Mouse (Mus musculus) CH12.LX (cell line): ENCODE measurements at regions not wholly inside any gene's neighbourhood (a gene's known extent, or its start where the extent isn't known, plus 50 kb on each side); places are given as distances from the start of the nearest gene placed in this dataset.

Experiments
- DNase-seq: peaks from one replicate; pipeline ENCODE4 v3.0.0-alpha.2; 2013; ENCODE audit errors: extremely low read depth
- H3K27ac ChIP-seq: 2 replicates; pipeline ENCODE4 v1.5.1; 2012; ENCODE audit warnings: low read depth, mild to moderate bottlenecking, control low read depth, moderate library complexity; ENCODE audit not compliant: insufficient read depth
- H3K27me3 ChIP-seq: replicated peaks from 2 replicates; pipeline ENCODE3; 2012; ENCODE audit warnings: inconsistent platforms
- H3K36me3 ChIP-seq, 2 experiments: replicated peaks in 1 of 2; 2 replicates each; pipeline versions ENCODE3 to v1.6.1; 2012; ENCODE audit warnings: inconsistent platforms in 1 of 2, low read length in 1 of 2, mild to moderate bottlenecking in 1 of 2, mixed read lengths in 1 of 2, moderate library complexity in 1 of 2; ENCODE audit not compliant: control insufficient read depth in 1 of 2, insufficient read depth in 1 of 2
- H3K4me1 ChIP-seq, 2 experiments: 2 replicates each; pipeline ENCODE4 v1.6.1; 2012; ENCODE audit warnings: inconsistent platforms in 1 of 2, moderate library complexity in 1 of 2; ENCODE audit not compliant: insufficient read depth in 2 of 2, control insufficient read depth in 1 of 2
- H3K4me2 ChIP-seq: 2 replicates; pipeline ENCODE4 v1.6.1; 2012; ENCODE audit warnings: low read depth, mild to moderate bottlenecking, control low read depth; ENCODE audit not compliant: poor library complexity, insufficient read depth, severe bottlenecking
- H3K4me3 ChIP-seq, 3 experiments: fragments of 150-350 bp in 1 of 3; sonication (generic) in 1 of 3; replicated peaks in 1 of 3; 2 replicates each; pipeline versions ENCODE3 to v1.5.1; 2011 to 2012; ENCODE audit warnings: low read depth in 2 of 3, low read length in 2 of 3, mild to moderate bottlenecking in 2 of 3, moderate library complexity in 2 of 3, control low read depth in 1 of 3, improper control_type of control experiment in 1 of 3, inconsistent platforms in 1 of 3, mixed read lengths in 1 of 3; ENCODE audit not compliant: poor library complexity in 1 of 3
- H3K79me2 ChIP-seq: replicated peaks from 2 replicates; pipeline ENCODE4 v1.6.1; 2012; ENCODE audit warnings: mild to moderate bottlenecking, moderate library complexity; ENCODE audit not compliant: control insufficient read depth, poor library complexity, insufficient read depth, severe bottlenecking; ENCODE audit errors: extremely low read depth
- H3K9ac ChIP-seq: 2 replicates; pipeline ENCODE4 v1.6.1; 2012; ENCODE audit warnings: low read depth, mild to moderate bottlenecking, control low read depth, moderate library complexity; ENCODE audit not compliant: insufficient read depth
- H3K9me3 ChIP-seq: replicated peaks from 2 replicates; pipeline ENCODE3; 2012; ENCODE audit warnings: low read length, inconsistent platforms, mixed read lengths
- CHD1 ChIP-seq: IDR thresholded peaks from 2 replicates; pipeline ENCODE4 v1.6.1; 2012; ENCODE audit warnings: low read depth, low read length, improper control_type of control experiment, inconsistent platforms
- CTCF ChIP-seq, 2 experiments: IDR thresholded peaks in 1 of 2; conservative IDR thresholded peaks in 1 of 2; 2 replicates each; pipeline ENCODE4 v1.5.1; 2011 to 2012; ENCODE audit warnings: low read depth in 2 of 2, low read length in 2 of 2, improper control_type of control experiment in 1 of 2, inconsistent platforms in 1 of 2, mild to moderate bottlenecking in 1 of 2, moderate library complexity in 1 of 2
- E2F4 ChIP-seq: IDR thresholded peaks from 2 replicates; pipeline ENCODE4 v1.6.1; 2011; ENCODE audit warnings: low read depth, low read length, improper control_type of control experiment; ENCODE audit not compliant: insufficient replicate concordance
- ELF1 ChIP-seq: IDR thresholded peaks from 2 replicates; pipeline ENCODE4 v1.6.1; 2014; ENCODE audit warnings: low read depth, mild to moderate bottlenecking, inconsistent platforms, low read length, improper control_type of control experiment
- GABPA ChIP-seq: IDR thresholded peaks from 2 replicates; pipeline ENCODE4 v1.6.1; 2012; ENCODE audit warnings: low read depth, low read length, improper control_type of control experiment, inconsistent platforms; ENCODE audit not compliant: insufficient replicate concordance
- IRF4 ChIP-seq: IDR thresholded peaks from 2 replicates; pipeline ENCODE4 v1.6.1; 2014; ENCODE audit warnings: low read depth, mild to moderate bottlenecking, inconsistent platforms, low read length, improper control_type of control experiment
- JUN ChIP-seq: IDR thresholded peaks from 2 replicates; pipeline ENCODE4 v1.6.1; 2011; ENCODE audit warnings: low read depth, mild to moderate bottlenecking, low read length, improper control_type of control experiment, moderate library complexity; ENCODE audit not compliant: insufficient read depth
- JUND ChIP-seq: conservative IDR thresholded peaks from 2 replicates; pipeline ENCODE4 v1.6.1; 2011; ENCODE audit warnings: low read depth, low read length, improper control_type of control experiment
- KAT2A ChIP-seq: IDR thresholded peaks from 2 replicates; pipeline ENCODE4 v1.6.1; 2012; ENCODE audit warnings: low read length, improper control_type of control experiment, inconsistent platforms; ENCODE audit not compliant: insufficient replicate concordance
- MAFK ChIP-seq: IDR thresholded peaks from 2 replicates; pipeline ENCODE4 v1.6.1; 2011; ENCODE audit warnings: low read length, improper control_type of control experiment; ENCODE audit not compliant: insufficient replicate concordance
- MAZ ChIP-seq: IDR thresholded peaks from 2 replicates; pipeline ENCODE4 v1.6.1; 2012; ENCODE audit warnings: low read depth, mild to moderate bottlenecking, inconsistent platforms, low read length, improper control_type of control experiment, moderate library complexity
- MYC ChIP-seq: IDR thresholded peaks from 2 replicates; pipeline ENCODE4 v1.6.1; 2011; ENCODE audit warnings: low read depth, mild to moderate bottlenecking, improper control_type of control experiment, low read length
- NELFE ChIP-seq: IDR thresholded peaks from 2 replicates; pipeline ENCODE4 v1.6.1; 2011; ENCODE audit warnings: low read depth, low read length, improper control_type of control experiment
- NRF1 ChIP-seq: IDR thresholded peaks from 2 replicates; pipeline ENCODE4 v1.6.1; 2014; ENCODE audit warnings: low read depth, mild to moderate bottlenecking, inconsistent platforms, low read length, improper control_type of control experiment, moderate library complexity
- PAX5 ChIP-seq: IDR thresholded peaks from 2 replicates; pipeline ENCODE4 v1.6.1; 2012; ENCODE audit warnings: low read length, inconsistent platforms, mixed read lengths
- POLR2AphosphoS2 ChIP-seq: IDR thresholded peaks from 2 replicates; pipeline ENCODE4 v1.6.1; 2011; ENCODE audit warnings: low read depth, low read length, improper control_type of control experiment
- RAD21 ChIP-seq: IDR thresholded peaks from 2 replicates; pipeline ENCODE4 v1.6.1; 2011; ENCODE audit warnings: low read depth, mild to moderate bottlenecking, low read length, improper control_type of control experiment, moderate library complexity
- SIN3A ChIP-seq: IDR thresholded peaks from 2 replicates; pipeline ENCODE4 v1.6.1; 2012; ENCODE audit warnings: low read length, improper control_type of control experiment, inconsistent platforms
- SMC3 ChIP-seq: IDR thresholded peaks from 2 replicates; pipeline ENCODE4 v1.6.1; 2011; ENCODE audit warnings: low read depth, low read length, improper control_type of control experiment
- TBP ChIP-seq: conservative IDR thresholded peaks from 2 replicates; pipeline ENCODE4 v1.6.1; 2011; ENCODE audit warnings: low read depth, low read length, improper control_type of control experiment
- ZC3H11A ChIP-seq: IDR thresholded peaks from 2 replicates; pipeline ENCODE4 v1.6.1; 2012; ENCODE audit warnings: low read depth, mild to moderate bottlenecking, inconsistent platforms, low read length, improper control_type of control experiment
- ZMIZ1 ChIP-seq: IDR thresholded peaks from 2 replicates; pipeline ENCODE4 v1.6.1; 2012; ENCODE audit warnings: low read depth, mild to moderate bottlenecking, inconsistent platforms, low read length, improper control_type of control experiment
- ZNF384 ChIP-seq: IDR thresholded peaks from 2 replicates; pipeline ENCODE4 v1.6.1; 2012; ENCODE audit warnings: low read depth, low read length, improper control_type of control experiment, inconsistent platforms
- dilution Hi-C: fragments of 300-500 bp; cut with MboI; formaldehyde crosslinking; loops from 2 replicates; pipeline ENCODE4 v1.14.3; 2020; ENCODE audit warnings: low sequenced_read_pairs; ENCODE audit not compliant: extremely low pct_unique_long_range_greater_than_20kb, extremely low pct_ligation_motif_present
- in situ Hi-C: fragments of 300-500 bp; cut with MboI; formaldehyde crosslinking; loops from 3 replicates; pipeline ENCODE4 v1.14.3; 2019; ENCODE audit warnings: low sequenced_read_pairs, low pct_ligation_motif_present, low pct_unique_long_range_greater_than_20kb, mixed read lengths

DNA sequence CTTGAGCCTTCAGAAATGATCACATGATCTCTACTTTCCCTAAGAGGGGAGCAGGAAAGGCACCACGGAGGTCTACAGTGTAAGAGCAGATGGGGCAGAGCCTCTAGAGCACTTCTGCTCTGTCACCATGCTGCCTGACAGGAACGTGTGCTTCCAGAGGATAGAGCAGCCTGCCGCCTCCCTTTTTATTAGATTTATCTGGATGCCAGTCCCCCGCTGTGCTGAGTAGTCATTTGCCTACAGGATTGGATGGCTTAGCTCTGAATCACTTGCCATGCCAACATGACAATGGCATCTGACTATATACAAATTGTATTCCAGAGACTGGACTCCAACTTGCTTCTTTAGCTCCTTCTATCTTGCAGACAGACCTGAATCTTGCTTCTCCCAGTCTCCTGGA, 234.2 kb upstream of the Rbfox1 start:
- Histone ChIP-seq H3K4me3 (no peak overlapping the region), H3K4me1 (no peaks in the 10 kb centered on the region), H3K27ac (no peak overlapping the region), H3K4me2 (no peak overlapping the region), H3K79me2 (no peaks in the 10 kb centered on the region), H3K27me3 (peaks cover 64% of the 10 kb centered on the region), H3K9me3 (no peaks in the 10 kb centered on the region), H3K36me3 (no peaks in the 10 kb centered on the region), H3K9ac (no peak overlapping the region)
- in situ Hi-C loops = no loop called here
- dilution Hi-C loops = no loop called here
- DNase-seq = no peak
- TF ChIP-seq SIN3A (no peak), JUND (no peak), MYC (no peak), ZNF384 (no peak), RAD21 (no peak), MAFK (no peak), SMC3 (no peak), ELF1 (no peak), CTCF (conservative IDR thresholded peaks at IDR 0.05 in 1 of 2, IDR thresholded peaks at IDR 0.05 in 1 of 2; ENCODE audit: low read depth in 2 of 2, low read length in 2 of 2) (no peak), KAT2A (no peak), ZMIZ1 (no peak), PAX5 (no peak), NRF1 (no peak), ZC3H11A (no peak)

DNA sequence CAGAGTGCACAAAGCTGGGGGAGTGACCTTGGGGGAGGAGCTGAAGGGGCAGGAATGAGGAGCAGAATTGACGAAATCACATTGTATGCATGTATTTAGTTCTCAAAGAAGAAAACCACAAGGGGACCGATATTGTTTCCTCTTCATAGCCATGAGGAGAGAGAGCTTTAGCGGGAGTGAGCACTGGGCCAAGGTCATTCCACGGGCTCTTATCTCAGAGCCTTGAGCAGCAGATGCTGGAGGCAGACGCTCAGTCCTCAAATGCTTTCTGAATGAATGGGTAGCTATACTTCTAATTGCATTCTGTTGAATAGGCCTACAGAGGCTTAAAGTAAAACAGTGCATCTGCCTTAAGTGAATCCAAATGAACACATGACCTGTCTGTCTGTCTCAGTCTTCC, 245.2 kb upstream of the Rbfox1 start:
- Histone ChIP-seq H3K27ac (no peak overlapping the region), H3K36me3 (no peaks in the 10 kb centered on the region), H3K4me2 (no peak overlapping the region), H3K27me3 (peaks cover 18% of the 10 kb centered on the region), H3K4me3 (no peak overlapping the region), H3K79me2 (no peaks in the 10 kb centered on the region), H3K9ac (no peak overlapping the region), H3K4me1 (no peaks in the 10 kb centered on the region), H3K9me3 (peaks cover 2% of the 10 kb centered on the region)
- TF ChIP-seq ELF1 (no peak), IRF4 (no peak), MAZ (no peak), JUN (no peak), CHD1 (no peak), NELFE (no peak), CTCF (conservative IDR thresholded peaks at IDR 0.05 in 1 of 2, IDR thresholded peaks at IDR 0.05 in 1 of 2; ENCODE audit: low read depth in 2 of 2, low read length in 2 of 2) (no peak), ZNF384 (no peak), SMC3 (no peak), GABPA (no peak), TBP (no peak), POLR2AphosphoS2 (no peak), JUND (no peak), RAD21 (no peak), E2F4 (no peak), MAFK (no peak), KAT2A (no peak)
- no peak for DNase-seq
- dilution Hi-C loops = no loop called here
- in situ Hi-C loops = no loop called here
